Mouse (Mus musculus) megakaryocyte, embryonic 14.5 days (primary cell): Measurements from ENCODE around the gene Ccdc189.

Experiments
- FLI1 ChIP-seq: IDR thresholded peaks from 2 replicates; pipeline ENCODE4 v1.6.1; 2012; ENCODE audit warnings: low read length, inconsistent platforms, mixed read lengths
- GATA1 ChIP-seq: IDR thresholded peaks from 3 replicates; pipeline ENCODE4 v1.6.1; 2012; ENCODE audit warnings: mixed read lengths, low read length, inconsistent platforms, borderline replicate concordance

GRCm38 (mm10) chr7:127589637-127590036 is 1.2 kb upstream of the Ccdc189 start:
- TF ChIP-seq GATA1 (no peak), FLI1 (no peak)
